Mouse (Mus musculus): ENCODE measurements around the gene Kcnd3. TPM values are rescaled to one million over a fixed set of nuclear protein-coding genes. Genes with fewer than 3 reads are reported as not detected.
A peak's percentile ranks its signal among the peaks of the same experiment; 100 is the strongest.

Gene Kcnd3
- polyA plus RNA-seq, 1 experiment from 2014 or later: 1.1 TPM

DNA sequence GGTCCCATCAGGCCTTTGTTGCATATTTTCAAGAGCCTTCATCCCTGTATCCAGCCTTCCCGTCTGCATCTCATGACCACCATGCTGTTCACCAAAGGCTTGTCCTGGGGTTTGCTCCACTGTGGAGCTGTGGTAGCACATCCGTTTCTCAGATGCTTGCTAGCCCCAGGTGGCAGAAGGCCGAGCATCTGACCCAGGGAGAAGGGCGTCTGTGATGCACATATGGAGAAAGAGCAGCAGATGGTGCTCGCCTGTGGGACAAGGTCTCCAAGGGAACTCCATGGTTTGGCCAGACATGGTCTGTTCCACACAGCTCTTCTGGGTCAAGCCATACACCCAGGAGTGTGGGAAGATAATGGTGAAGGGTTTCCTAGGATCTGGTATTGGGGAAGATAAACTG, 191.4 kb downstream of the Kcnd3 start:
- Histone ChIP-seq H3K9ac (ENCODE audit: low read depth, low read length) (no peak overlapping the region), H3K9me3 (ENCODE audit: control insufficient read depth) (no peaks in the 10 kb centered on the region), H3K4me2 (replicated peaks; ENCODE audit: low read depth) (no peak overlapping the region), H3K4me1 (replicated peaks; ENCODE audit: control insufficient read depth, insufficient read depth, low read length) (no peaks in the 10 kb centered on the region), H3K36me3 (ENCODE audit: control insufficient read depth, insufficient read depth) (no peaks in the 10 kb centered on the region), H3K27me3 (replicated peaks; ENCODE audit: control insufficient read depth, insufficient read depth, low read length) (no peaks in the 10 kb centered on the region), H3K4me3 (ENCODE audit: low read depth, low read length) (no peak overlapping the region), H3K27ac (ENCODE audit: low read depth, low read length) (no peak overlapping the region)
- no peak for ATAC-seq
- TF ChIP-seq CTCF (IDR thresholded peaks at IDR 0.05; ENCODE audit: low read depth): no peak
- WGBS: 81% methylated on average over 5 of the region's 5 CpGs

DNA sequence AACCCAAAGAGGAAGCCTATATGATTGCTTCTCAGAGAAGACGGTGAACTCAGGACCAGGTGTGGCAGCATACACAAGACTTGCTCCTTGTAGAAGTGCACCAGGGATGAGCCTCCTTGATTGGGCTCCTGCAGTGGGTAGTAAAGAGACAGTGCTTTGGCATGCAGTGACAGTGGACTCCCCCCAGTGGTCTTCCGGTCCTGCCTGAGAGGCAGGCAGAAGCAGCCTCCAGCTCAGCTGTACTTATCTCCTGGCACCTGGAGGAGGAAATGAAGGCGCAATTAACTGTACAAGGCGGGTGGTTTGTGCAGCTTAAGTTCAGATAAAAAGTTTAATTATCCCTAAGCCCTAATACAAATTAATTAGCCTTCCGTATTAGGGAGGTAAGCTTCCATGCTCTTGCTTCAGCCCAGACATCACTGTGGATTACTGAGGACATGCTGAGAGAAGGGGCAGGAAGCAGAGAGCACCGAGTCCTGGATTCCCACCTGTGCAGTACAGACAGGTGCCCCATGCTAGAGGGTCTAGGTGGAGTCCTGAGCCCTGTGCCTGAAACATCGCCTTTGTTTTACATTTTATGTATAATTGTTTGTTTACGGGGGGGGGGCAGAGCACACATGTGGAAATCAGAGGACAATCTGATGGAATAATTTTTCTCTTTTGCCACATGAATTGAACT, 196.9 kb downstream of the Kcnd3 start:
- no peaks in the 10 kb centered on the region for H3K4me1 ChIP-seq (replicated peaks; ENCODE audit: control insufficient read depth, insufficient read depth, low read length)
- 63% methylated on average over 8 of the region's 8 CpGs for WGBS
- no peak for ATAC-seq
- H3K9me3 ChIP-seq (ENCODE audit: control insufficient read depth): no peaks in the 10 kb centered on the region
- no peaks in the 10 kb centered on the region for H3K27me3 ChIP-seq (replicated peaks; ENCODE audit: control insufficient read depth, insufficient read depth, low read length)
- no peak for TF ChIP-seq CTCF (IDR thresholded peaks at IDR 0.05; ENCODE audit: low read depth)
- no peak overlapping the region for H3K9ac ChIP-seq (ENCODE audit: low read depth, low read length)
- H3K4me2 ChIP-seq (replicated peaks; ENCODE audit: low read depth): no peak overlapping the region
- no peak overlapping the region for H3K4me3 ChIP-seq (ENCODE audit: low read depth, low read length)
- no peaks in the 10 kb centered on the region for H3K36me3 ChIP-seq (ENCODE audit: control insufficient read depth, insufficient read depth)
- no peak overlapping the region for H3K27ac ChIP-seq (ENCODE audit: low read depth, low read length)

DNA sequence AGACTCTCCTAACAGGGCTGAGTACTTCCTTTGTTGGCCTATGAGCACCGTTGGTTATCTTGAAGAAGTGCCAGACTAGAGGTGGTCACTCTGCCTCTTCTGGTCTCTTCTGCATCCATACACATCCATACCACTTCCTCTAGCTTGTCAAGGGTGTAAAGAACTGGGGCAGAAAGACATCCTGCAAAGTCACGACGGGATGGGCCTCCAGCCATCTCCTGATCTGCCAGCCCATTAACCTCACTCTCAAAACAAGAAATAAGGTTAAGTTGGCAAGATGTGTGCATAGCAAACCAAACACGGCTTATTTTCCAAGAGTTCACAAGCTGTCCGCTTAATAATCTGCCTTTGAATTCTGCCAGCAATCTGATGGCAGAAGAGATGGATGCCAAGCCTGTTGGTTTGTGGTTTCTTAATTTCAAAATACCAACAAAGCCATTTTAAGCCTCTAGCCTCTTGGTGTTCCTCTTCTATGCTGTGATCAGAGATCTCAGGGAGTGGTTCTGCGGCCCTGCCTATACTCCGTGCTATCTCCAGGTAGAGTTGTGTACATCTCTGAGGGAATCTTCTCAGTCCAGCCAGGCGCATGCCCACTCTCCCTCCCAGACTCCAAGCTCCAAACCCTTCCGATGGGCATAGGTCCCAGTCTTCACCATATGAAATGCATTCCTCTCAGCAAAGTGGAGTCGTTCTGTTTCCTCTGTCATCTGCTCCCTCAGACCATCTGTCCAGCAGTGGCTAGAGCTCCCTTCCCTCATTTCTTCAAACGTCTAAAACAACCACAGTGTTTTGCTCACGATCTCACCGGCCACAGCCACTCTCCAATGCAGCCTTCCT, 201.6 kb downstream of the Kcnd3 start:
- no peaks in the 10 kb centered on the region for H3K36me3 ChIP-seq (ENCODE audit: control insufficient read depth, insufficient read depth)
- H3K9ac ChIP-seq (ENCODE audit: low read depth, low read length): no peak overlapping the region
- no peak for TF ChIP-seq CTCF (IDR thresholded peaks at IDR 0.05; ENCODE audit: low read depth)
- no peaks in the 10 kb centered on the region for H3K4me1 ChIP-seq (replicated peaks; ENCODE audit: control insufficient read depth, insufficient read depth, low read length)
- no peak for ATAC-seq
- H3K27ac ChIP-seq (ENCODE audit: low read depth, low read length): no peak overlapping the region
- H3K9me3 ChIP-seq (ENCODE audit: control insufficient read depth): no peaks in the 10 kb centered on the region
- H3K4me3 ChIP-seq (ENCODE audit: low read depth, low read length): no peak overlapping the region
- no peak overlapping the region for H3K4me2 ChIP-seq (replicated peaks; ENCODE audit: low read depth)
- WGBS: 87% methylated on average over 13 of the region's 13 CpGs
- no peaks in the 10 kb centered on the region for H3K27me3 ChIP-seq (replicated peaks; ENCODE audit: control insufficient read depth, insufficient read depth, low read length)

DNA sequence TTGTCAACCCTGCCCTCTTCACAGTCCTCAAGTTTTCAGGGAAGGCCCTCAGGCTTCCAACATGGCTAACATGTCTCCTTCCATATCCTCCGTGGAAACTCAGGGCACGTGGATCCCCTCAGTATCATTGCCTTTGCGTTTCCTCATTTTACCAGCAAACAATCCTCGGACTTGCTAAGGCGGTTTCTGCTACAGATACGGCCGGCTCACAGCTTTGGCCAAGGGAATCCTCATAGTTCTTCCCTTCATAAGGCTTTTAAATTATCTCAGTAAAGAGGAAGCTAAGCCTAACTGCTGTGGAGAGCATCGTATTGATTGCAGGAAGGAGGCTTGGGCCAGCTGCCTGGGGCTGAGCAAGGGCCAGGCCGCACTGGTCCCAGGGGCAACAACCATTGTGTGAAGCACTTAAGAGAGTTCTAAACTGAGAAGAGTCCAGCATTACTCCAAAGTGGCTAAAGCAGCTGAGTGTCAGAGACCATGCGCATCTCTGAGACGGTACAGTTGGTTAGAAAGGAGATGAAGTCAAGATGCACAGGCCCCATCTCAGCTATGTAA, 203.0 kb downstream of the Kcnd3 start:
- 84% methylated on average over 11 of the region's 11 CpGs for WGBS
- H3K27ac ChIP-seq (ENCODE audit: low read depth, low read length): no peak overlapping the region
- no peaks in the 10 kb centered on the region for H3K9me3 ChIP-seq (ENCODE audit: control insufficient read depth)
- H3K27me3 ChIP-seq (replicated peaks; ENCODE audit: control insufficient read depth, insufficient read depth, low read length): no peaks in the 10 kb centered on the region
- no peak for ATAC-seq
- no peak overlapping the region for H3K4me3 ChIP-seq (ENCODE audit: low read depth, low read length)
- H3K4me2 ChIP-seq (replicated peaks; ENCODE audit: low read depth): no peak overlapping the region
- H3K9ac ChIP-seq (ENCODE audit: low read depth, low read length): no peak overlapping the region
- H3K36me3 ChIP-seq (ENCODE audit: control insufficient read depth, insufficient read depth): no peaks in the 10 kb centered on the region
- no peaks in the 10 kb centered on the region for H3K4me1 ChIP-seq (replicated peaks; ENCODE audit: control insufficient read depth, insufficient read depth, low read length)
- no peak for TF ChIP-seq CTCF (IDR thresholded peaks at IDR 0.05; ENCODE audit: low read depth)

DNA sequence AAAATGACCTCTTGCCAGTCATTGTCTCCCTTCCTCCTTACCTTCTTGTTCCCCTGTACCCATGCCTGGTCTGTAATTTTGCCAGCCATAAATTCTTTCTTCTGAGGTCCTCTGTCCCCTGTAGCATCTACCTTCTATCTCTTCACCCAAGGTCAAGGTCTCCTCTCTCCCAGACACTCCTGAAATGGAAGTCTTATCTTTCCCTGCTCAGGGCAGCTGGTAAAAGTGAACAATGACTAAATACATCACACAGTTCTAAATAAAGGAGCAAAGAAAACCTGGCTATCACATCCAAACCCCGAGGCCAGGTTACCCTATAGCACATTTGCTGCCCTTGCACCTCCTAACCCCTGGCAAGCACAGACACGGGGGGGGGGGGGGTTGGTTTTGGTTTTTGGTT, 208.4 kb downstream of the Kcnd3 start:
- Histone ChIP-seq H3K9me3 (ENCODE audit: control insufficient read depth) (no peaks in the 10 kb centered on the region), H3K36me3 (ENCODE audit: control insufficient read depth, insufficient read depth) (no peaks in the 10 kb centered on the region), H3K4me3 (ENCODE audit: low read depth, low read length) (no peak overlapping the region), H3K4me1 (replicated peaks; ENCODE audit: control insufficient read depth, insufficient read depth, low read length) (no peaks in the 10 kb centered on the region), H3K4me2 (replicated peaks; ENCODE audit: low read depth) (no peak overlapping the region), H3K27me3 (replicated peaks; ENCODE audit: control insufficient read depth, insufficient read depth, low read length) (no peaks in the 10 kb centered on the region), H3K27ac (ENCODE audit: low read depth, low read length) (no peak overlapping the region), H3K9ac (ENCODE audit: low read depth, low read length) (no peak overlapping the region)
- 34% methylated on average over 2 of the region's 2 CpGs for WGBS
- ATAC-seq: no peak
- no peak for TF ChIP-seq CTCF (IDR thresholded peaks at IDR 0.05; ENCODE audit: low read depth)

DNA sequence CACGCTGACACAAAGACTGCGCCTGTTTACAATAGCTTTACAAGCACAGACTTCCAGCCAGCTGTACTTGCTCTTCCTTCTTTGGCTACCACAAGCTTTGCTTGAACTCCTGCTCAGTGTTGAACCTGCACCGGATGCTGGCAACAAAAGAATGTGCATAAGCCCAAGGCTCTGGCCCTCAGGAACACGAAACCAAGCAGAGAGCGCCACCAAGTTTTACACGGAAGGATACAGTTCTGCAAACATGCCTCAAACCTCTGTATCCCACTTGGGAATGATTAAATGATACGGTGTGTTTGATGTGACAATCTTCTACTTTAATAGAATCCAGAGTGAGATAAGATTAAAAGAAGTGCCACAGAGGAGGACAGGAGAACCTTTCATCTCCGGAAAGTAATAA, 210.9 kb downstream of the Kcnd3 start:
- H3K4me1 ChIP-seq (replicated peaks; ENCODE audit: control insufficient read depth, insufficient read depth, low read length): no peaks in the 10 kb centered on the region
- H3K9me3 ChIP-seq (ENCODE audit: control insufficient read depth): no peaks in the 10 kb centered on the region
- H3K9ac ChIP-seq (ENCODE audit: low read depth, low read length): no peak overlapping the region
- no peaks in the 10 kb centered on the region for H3K27me3 ChIP-seq (replicated peaks; ENCODE audit: control insufficient read depth, insufficient read depth, low read length)
- TF ChIP-seq CTCF (IDR thresholded peaks at IDR 0.05; ENCODE audit: low read depth): peak; percentile 43
- H3K27ac ChIP-seq (ENCODE audit: low read depth, low read length): no peak overlapping the region
- H3K36me3 ChIP-seq (ENCODE audit: control insufficient read depth, insufficient read depth): no peaks in the 10 kb centered on the region
- WGBS: 34% methylated on average over 8 of the region's 8 CpGs
- no peak overlapping the region for H3K4me3 ChIP-seq (ENCODE audit: low read depth, low read length)
- no peak for ATAC-seq
- no peak overlapping the region for H3K4me2 ChIP-seq (replicated peaks; ENCODE audit: low read depth)

Measured in intestine, postnatal 0 days (tissue).